Mouse (Mus musculus): ENCODE measurements at regions not wholly inside any gene's neighbourhood (a gene's known extent, or its start where the extent isn't known, plus 50 kb on each side); places are given as distances from the start of the nearest gene placed in this dataset.

GRCm38 (mm10) chr15:7694037-7694436, 116.6 kb upstream of the Gdnf start:
- no peak for TF ChIP-seq HCFC1 (IDR thresholded peaks at IDR 0.05; ENCODE audit: borderline replicate concordance, insufficient read depth, low read length)
- TF ChIP-seq CHD2 (IDR thresholded peaks at IDR 0.05; ENCODE audit: low read depth, low read length), result no peak
- no peak for TF ChIP-seq ZNF384 (IDR thresholded peaks at IDR 0.05; ENCODE audit: low read depth, low read length)

All from ES-E14 (cell line).